Mouse (Mus musculus) lung, postnatal 0 days (tissue): ENCODE measurements around the gene Skp1a.

Source experiments
- CTCF ChIP-seq: IDR thresholded peaks from 2 replicates; pipeline ENCODE4 v1.5.1; 2016; ENCODE audit warnings: antibody characterized with exemption, mild to moderate bottlenecking
- EP300 ChIP-seq: IDR thresholded peaks from 2 replicates; pipeline ENCODE4 v1.6.1; 2016; ENCODE audit warnings: antibody characterized with exemption, mild to moderate bottlenecking, control low read depth

- TF ChIP-seq CTCF (no peak), EP300 (no peak)
These were observed 2.7 kb downstream of the Skp1a start for GRCm38 (mm10) chr11:52234509-52234908.
